In genomic region chr13:97785167-97785835, GRCm38 (mm10) we compare ENCODE assay signal across 27 mouse cellular contexts. TPM values are rescaled to one million over a fixed set of nuclear protein-coding genes. Genes with fewer than 3 reads are reported as not detected.
DNase-seq lines count a peak whose midpoint lies in the region; ATAC-seq and TF ChIP-seq lines count a peak whose summit lies in the region.
"Had no signal": no experiment of that assay in that cellular context is flagged by ENCODE, and none has a peak within 500 bp of the region (broad histone marks: within the 10 kb centered on the region; RNA-seq: fewer than 3 reads in every experiment).

No protein-coding gene starts in this region.

- peaks cover 37% of the 10 kb centered on the region for H3K4me1 ChIP-seq in forebrain, embryonic 10.5 days
- H3K4me1 ChIP-seq in forebrain, embryonic 13.5 days = peaks cover 13% of the 10 kb centered on the region; the same call in 1 of the 2 replicates
- H3K4me1 ChIP-seq in embryonic facial prominence, embryonic 11.5 days (ENCODE audit: control insufficient read depth, insufficient read depth, low read length) = no peaks in the 10 kb centered on the region
- H3K4me1 ChIP-seq in limb, embryonic 14.5 days (ENCODE audit: control insufficient read depth, insufficient read depth, low read length) = peaks cover 56% of the 10 kb centered on the region
- H3K4me1 ChIP-seq: forebrain, embryonic 15.5 days had no signal

- no peaks in the 10 kb centered on the region for H3K27me3 ChIP-seq in forebrain, embryonic 10.5 days (ENCODE audit: poor library complexity, severe bottlenecking)
- no peaks in the 10 kb centered on the region for H3K27me3 ChIP-seq in forebrain, embryonic 13.5 days
- no peaks in the 10 kb centered on the region for H3K27me3 ChIP-seq in embryonic facial prominence, embryonic 11.5 days (ENCODE audit: control insufficient read depth, insufficient read depth, low read length)
- H3K27me3 ChIP-seq in limb, embryonic 14.5 days (ENCODE audit: control insufficient read depth, insufficient read depth, low read length) = no peaks in the 10 kb centered on the region
- H3K27me3 ChIP-seq: forebrain, embryonic 15.5 days; heart, embryonic 13.5 days; kidney, embryonic 15.5 days had no signal

- H3K9ac ChIP-seq in forebrain, embryonic 13.5 days = no peak overlapping the region
- no peak overlapping the region; the same call in 1 of the 2 replicates for H3K9ac ChIP-seq in embryonic facial prominence, embryonic 11.5 days (replicated peaks; ENCODE audit: low read length)
- H3K9ac ChIP-seq in limb, embryonic 14.5 days (ENCODE audit: low read depth, low read length, severe bottlenecking) = no peak overlapping the region
- H3K9ac ChIP-seq: forebrain, embryonic 15.5 days; heart, embryonic 13.5 days; hindbrain, embryonic 14.5 days; kidney, embryonic 15.5 days; liver, embryonic 14.5 days; lung, embryonic 14.5 days had no signal

- H3K27ac ChIP-seq in forebrain, embryonic 10.5 days = 0 out of 2 replicates have a peak overlapping the region, but pooled peaks have one; percentile 16
- H3K27ac ChIP-seq in forebrain, embryonic 13.5 days = no peak overlapping the region
- no peak overlapping the region for H3K27ac ChIP-seq in embryonic facial prominence, embryonic 11.5 days (replicated peaks; ENCODE audit: low read depth, low read length)
- peak overlapping the region; percentile 77 for H3K27ac ChIP-seq in limb, embryonic 14.5 days (replicated peaks; ENCODE audit: low read depth, low read length)
- H3K27ac ChIP-seq: forebrain, embryonic 15.5 days; heart, embryonic 13.5 days; hindbrain, embryonic 14.5 days; kidney, embryonic 15.5 days; liver, embryonic 14.5 days; stomach, postnatal 0 days had no signal

- H3K4me3 ChIP-seq in forebrain, embryonic 10.5 days = no peak overlapping the region
- H3K4me3 ChIP-seq in forebrain, embryonic 13.5 days = no peak overlapping the region
- H3K4me3 ChIP-seq in embryonic facial prominence, embryonic 11.5 days (ENCODE audit: low read depth, low read length) = no peak overlapping the region
- H3K4me3 ChIP-seq in limb, embryonic 14.5 days (replicated peaks; ENCODE audit: low read length) = no peak overlapping the region
- H3K4me3 ChIP-seq: forebrain, embryonic 15.5 days; heart, embryonic 13.5 days; kidney, embryonic 15.5 days had no signal

- H3K36me3 ChIP-seq in forebrain, embryonic 10.5 days (replicated peaks) = no peaks in the 10 kb centered on the region
- no peaks in the 10 kb centered on the region for H3K36me3 ChIP-seq in forebrain, embryonic 13.5 days (ENCODE audit: poor library complexity, severe bottlenecking)
- no peaks in the 10 kb centered on the region for H3K36me3 ChIP-seq in embryonic facial prominence, embryonic 11.5 days (replicated peaks; ENCODE audit: control insufficient read depth, insufficient read depth, low read depth, low read length)
- no peaks in the 10 kb centered on the region for H3K36me3 ChIP-seq in limb, embryonic 14.5 days (ENCODE audit: control insufficient read depth, insufficient read depth, low read length)
- H3K36me3 ChIP-seq: forebrain, embryonic 15.5 days; heart, embryonic 13.5 days; kidney, embryonic 15.5 days had no signal

- no peak for TF ChIP-seq POLR2A in limb, embryonic 14.5 days (IDR thresholded peaks at IDR 0.05; ENCODE audit: borderline replicate concordance, extremely low read depth, insufficient read depth, insufficient read length)

- H3K4me2 ChIP-seq in forebrain, embryonic 13.5 days = no peak overlapping the region
- no peak overlapping the region for H3K4me2 ChIP-seq in embryonic facial prominence, embryonic 11.5 days (ENCODE audit: low read depth, low read length)
- peak overlapping the region; percentile 28 for H3K4me2 ChIP-seq in limb, embryonic 14.5 days (replicated peaks; ENCODE audit: low read depth, low read length, severe bottlenecking)
- H3K4me2 ChIP-seq: forebrain, embryonic 15.5 days; heart, embryonic 13.5 days; hindbrain, embryonic 14.5 days; kidney, embryonic 15.5 days; lung, embryonic 14.5 days had no signal

- no peaks in the 10 kb centered on the region for H3K9me3 ChIP-seq in forebrain, embryonic 10.5 days
- H3K9me3 ChIP-seq in forebrain, embryonic 13.5 days (replicated peaks) = no peaks in the 10 kb centered on the region
- no peaks in the 10 kb centered on the region for H3K9me3 ChIP-seq in embryonic facial prominence, embryonic 11.5 days (replicated peaks; ENCODE audit: control insufficient read depth, low read length)
- H3K9me3 ChIP-seq in limb, embryonic 14.5 days (ENCODE audit: control insufficient read depth, low read length) = no peaks in the 10 kb centered on the region
- H3K9me3 ChIP-seq: forebrain, embryonic 15.5 days; heart, embryonic 13.5 days; kidney, embryonic 15.5 days had no signal

- WGBS in forebrain, embryonic 10.5 days = 83% methylated on average over 10 of the region's 10 CpGs
- 75% methylated on average over 10 of the region's 10 CpGs for WGBS in forebrain, embryonic 13.5 days
- 65% methylated on average over 10 of the region's 10 CpGs for WGBS in embryonic facial prominence, embryonic 11.5 days
- 12% methylated on average over 10 of the region's 10 CpGs for WGBS in limb, embryonic 14.5 days

- no peak for DNase-seq in forebrain, embryonic 10.5 days (ENCODE audit: extremely low spot score, low spot score)
- no peak for DNase-seq in embryonic facial prominence, embryonic 11.5 days (ENCODE audit: low spot score)
- DNase-seq in forelimb bud, embryonic 11.5 days (ENCODE audit: low read depth, low spot score) = peak; percentile 82
- peak; percentile 87 for DNase-seq in limb, embryonic 14.5 days (ENCODE audit: low spot score)
- DNase-seq in kidney, adult 8-10 months = no peak
- no peak for DNase-seq in spleen, adult 12 weeks (ENCODE audit: low spot score)
- DNase-seq in cerebellum, postnatal 14 days = no peak
- DNase-seq: adrenal gland, postnatal 25 days; cerebellum, adult 9-10 months; gastrocnemius, postnatal 10 days; heart, adult 18-20 months; heart, postnatal 14 days; kidney, postnatal 36 days; left cerebral cortex, postnatal 4 days; lung, embryonic 14.5 days; midbrain, embryonic 14.5 days; thymus, adult 2 months; thymus, postnatal 4 days had no signal

- ATAC-seq in forebrain, embryonic 13.5 days = no peak
- 0 out of 2 replicates have a peak, but pooled peaks have one; percentile 29 for ATAC-seq in embryonic facial prominence, embryonic 11.5 days (replicated peaks; ENCODE audit: insufficient number of reproducible peaks, low FRiP score, low TSS enrichment, low read depth)
- peak; percentile 84 for ATAC-seq in limb, embryonic 14.5 days (ENCODE audit: low FRiP score, low read depth)
- ATAC-seq: CD4-positive, CD25-positive, alpha-beta regulatory T cell, adult 4 months; forebrain, embryonic 15.5 days; intestine, embryonic 16.5 days had no signal

RNA-seq across cellular contexts. Expression of gene Gm10260, which starts 24.9 kb away (rescaled TPM):
- 5.5 and 6.2 TPM in 2 replicates for polyA plus RNA-seq in forebrain, embryonic 10.5 days (2016; fragmentation: Nextera tagmentation; extraction: Ambion mirVana)
- 2.2 and 3.4 TPM in 2 replicates for polyA plus RNA-seq in forebrain, embryonic 13.5 days (2015; fragmentation: Nextera tagmentation; extraction: Ambion mirVana)
- polyA plus RNA-seq in embryonic facial prominence, embryonic 11.5 days (2014; fragmentation: Nextera tagmentation; extraction: Ambion mirVana) = 4.4 and 6.1 TPM in 2 replicates
- polyA plus RNA-seq in limb, embryonic 14.5 days (2012; rRNA removed) = 3.0 and 3.9 TPM in 2 replicates
- polyA plus RNA-seq in limb, embryonic 14.5 days (2014; fragmentation: Nextera tagmentation; extraction: Ambion mirVana) = 3.4 and 6.3 TPM in 2 replicates
- polyA plus RNA-seq: midbrain, embryonic 14.5 days had no signal

Comparison
In these comparisons a context has a peak if more than half of its experiments do, and no peak if none do; other contexts are left out.
1. H3K27ac ChIP-seq: peak in forebrain, embryonic 10.5 days (single experiment) and limb, embryonic 14.5 days (single experiment); none in forebrain, embryonic 13.5 days (single experiment) and embryonic facial prominence, embryonic 11.5 days (single experiment).
2. DNase-seq: peak in forelimb bud, embryonic 11.5 days (single experiment) and limb, embryonic 14.5 days (single experiment); none in forebrain, embryonic 10.5 days (single experiment), embryonic facial prominence, embryonic 11.5 days (single experiment), kidney, adult 8-10 months (0 of 2), spleen, adult 12 weeks (single experiment) and cerebellum, postnatal 14 days (0 of 2).